Mouse (Mus musculus) E14TG2a.4 (cell line): Measurements from ENCODE around the gene Scrg1.

Source experiments
- H3K27me3 ChIP-seq: 2 replicates; pipeline ENCODE4 v1.6.1; 2014; ENCODE audit warnings: low read length, control low read depth; ENCODE audit not compliant: insufficient read depth
- H3K36me3 ChIP-seq: 2 replicates; pipeline ENCODE4 v1.6.1; 2014; ENCODE audit warnings: low read length, control low read depth; ENCODE audit not compliant: insufficient read depth
- H3K4me1 ChIP-seq: replicated peaks from 2 replicates; pipeline ENCODE4 v1.6.1; 2014; ENCODE audit warnings: low read depth, low read length, control low read depth
- H3K4me3 ChIP-seq: replicated peaks from 2 replicates; pipeline ENCODE4 v1.5.1; 2014; ENCODE audit warnings: mild to moderate bottlenecking, low read length
- H3K9me3 ChIP-seq: 2 replicates; pipeline ENCODE4 v1.6.1; 2014; ENCODE audit warnings: low read length, control low read depth
- CTCF ChIP-seq: conservative IDR thresholded peaks from 2 replicates; pipeline ENCODE4 v1.5.1; 2014; ENCODE audit warnings: low read length
- NANOG ChIP-seq: IDR thresholded peaks from 2 replicates; pipeline ENCODE4 v1.6.1; 2014; ENCODE audit warnings: borderline replicate concordance, low read length, mixed read lengths
- POU5F1 ChIP-seq: IDR thresholded peaks from 2 replicates; pipeline ENCODE4 v1.6.1; 2014; ENCODE audit warnings: low read length, borderline replicate concordance

Scrg1 gene

DNA sequence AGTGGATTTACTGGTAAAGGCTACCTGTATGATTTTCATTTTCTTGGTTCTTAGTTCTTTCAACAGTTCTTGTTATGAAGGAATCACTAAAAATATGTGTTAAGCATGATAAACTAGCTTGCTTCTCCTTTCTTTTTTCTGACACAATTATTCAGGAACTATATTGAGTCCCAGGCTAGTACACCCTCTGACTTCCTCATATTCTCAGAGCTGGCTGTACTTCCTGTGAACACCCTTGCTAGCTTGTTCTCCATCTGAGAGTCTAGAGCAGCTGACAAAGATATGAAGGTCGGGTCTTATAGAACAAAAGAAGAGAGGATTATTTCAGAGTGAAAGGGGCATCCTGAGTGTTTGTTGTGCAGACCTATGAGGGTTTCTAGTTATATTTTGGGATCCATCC is 7.1 kb downstream of the Scrg1 start:
- no peak overlapping the region for H3K4me3 ChIP-seq
- H3K27me3 ChIP-seq: no peaks in the 10 kb centered on the region
- H3K36me3 ChIP-seq: no peaks in the 10 kb centered on the region
- TF ChIP-seq NANOG: no peak
- TF ChIP-seq POU5F1: no peak
- no peak for TF ChIP-seq CTCF
- H3K4me1 ChIP-seq: 0 out of 2 replicates have a peak, but pooled peaks cover 2% of the 10 kb centered on the region
- H3K9me3 ChIP-seq: no peaks in the 10 kb centered on the region

- Histone ChIP-seq H3K36me3 (no peaks in the 10 kb centered on the region), H3K4me3 (no peak overlapping the region), H3K4me1 (0 out of 2 replicates have a peak, but pooled peaks cover 2% of the 10 kb centered on the region), H3K9me3 (no peaks in the 10 kb centered on the region), H3K27me3 (no peaks in the 10 kb centered on the region)
- no peak for TF ChIP-seq POU5F1
- TF ChIP-seq NANOG: no peak
- no peak for TF ChIP-seq CTCF
Observed at GRCm38 (mm10) chr8:57463757-57464156, 8.0 kb downstream of the Scrg1 start.

DNA sequence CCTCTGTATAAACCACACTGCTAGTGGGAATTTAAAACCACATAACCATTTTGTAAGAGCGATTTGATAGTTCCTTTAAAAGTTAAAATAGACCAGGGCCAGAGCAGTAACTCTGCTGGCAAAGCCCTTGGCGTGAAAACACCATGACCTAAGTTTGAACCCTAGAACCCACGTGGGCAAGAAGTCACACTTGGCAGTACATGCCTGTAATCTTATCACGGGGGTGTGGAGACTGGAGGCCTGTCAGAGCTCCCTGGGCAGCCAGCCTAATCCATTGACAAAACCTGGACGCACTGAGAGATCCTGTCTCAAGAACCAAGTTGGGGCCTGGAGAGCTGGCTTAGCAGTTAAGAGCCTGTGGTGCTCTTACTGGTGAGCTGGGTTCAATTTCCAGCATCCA is 12.9 kb downstream of the Scrg1 start:
- no peak overlapping the region for H3K4me3 ChIP-seq
- no peak for TF ChIP-seq NANOG
- H3K27me3 ChIP-seq: no peaks in the 10 kb centered on the region
- no peaks in the 10 kb centered on the region for H3K36me3 ChIP-seq
- H3K9me3 ChIP-seq: no peaks in the 10 kb centered on the region
- 0 out of 2 replicates have a peak, but pooled peaks cover 2% of the 10 kb centered on the region for H3K4me1 ChIP-seq

DNA sequence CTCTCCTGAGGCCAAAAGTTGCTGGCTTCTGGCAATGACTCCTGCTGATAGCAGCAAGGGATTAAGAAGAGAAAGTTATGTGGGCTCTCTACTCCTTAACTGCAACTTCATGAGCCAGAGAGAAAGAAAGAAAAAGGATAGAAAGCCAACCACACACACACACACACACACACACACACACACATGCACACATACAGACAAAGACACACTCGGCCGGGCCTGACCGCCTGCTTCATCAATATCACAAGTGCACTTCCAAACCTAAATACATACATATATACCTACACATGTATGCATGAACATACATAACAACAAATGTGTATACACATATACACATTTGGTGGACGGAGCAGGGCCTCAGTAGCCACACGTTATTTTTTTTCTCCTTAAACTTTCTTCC is 15.1 kb downstream of the Scrg1 start:
- 0 out of 2 replicates have a peak, but pooled peaks cover 2% of the 10 kb centered on the region for H3K4me1 ChIP-seq

DNA sequence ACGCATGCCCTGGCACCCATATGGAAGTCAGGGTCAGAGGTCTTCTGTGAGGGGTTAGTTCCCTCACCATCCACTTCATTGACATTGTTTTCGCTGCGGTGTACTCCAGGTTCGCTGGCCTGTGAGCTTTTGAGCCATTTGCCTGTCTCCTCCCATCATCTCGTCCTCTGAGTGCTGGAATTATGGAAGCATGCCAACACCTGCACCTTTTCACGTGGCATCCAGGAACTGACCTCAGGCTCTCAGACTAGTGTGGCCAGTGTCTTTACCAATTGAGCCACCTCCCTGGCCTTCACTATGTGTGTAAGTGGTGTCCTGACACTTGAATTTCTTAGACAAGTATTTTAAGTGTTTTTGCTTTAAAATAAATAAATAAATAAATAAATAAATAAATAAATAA is 18.0 kb downstream of the Scrg1 start:
- Histone ChIP-seq H3K36me3 (no peaks in the 10 kb centered on the region), H3K9me3 (no peaks in the 10 kb centered on the region), H3K4me3 (no peak overlapping the region), H3K27me3 (no peaks in the 10 kb centered on the region), H3K4me1 (no peaks in the 10 kb centered on the region)
- TF ChIP-seq NANOG: no peak
- no peak for TF ChIP-seq POU5F1
- TF ChIP-seq CTCF: no peak

More for the DNA sequence above, 15.1 kb downstream of the Scrg1 start:
- Histone ChIP-seq H3K36me3 (no peaks in the 10 kb centered on the region), H3K4me3 (no peak overlapping the region), H3K9me3 (no peaks in the 10 kb centered on the region), H3K27me3 (no peaks in the 10 kb centered on the region)
- TF ChIP-seq NANOG (no peak), POU5F1 (no peak), CTCF (no peak)

GRCm38 (mm10) chr8:57478406-57478805 is 22.7 kb downstream of the Scrg1 start:
- Histone ChIP-seq H3K36me3 (peaks cover 21% of the 10 kb centered on the region), H3K4me1 (peaks cover 9% of the 10 kb centered on the region; the same call in 1 of the 2 replicates), H3K9me3 (no peaks in the 10 kb centered on the region), H3K27me3 (no peaks in the 10 kb centered on the region), H3K4me3 (no peak overlapping the region)
- TF ChIP-seq POU5F1 (no peak), CTCF (no peak), NANOG (no peak)

- Histone ChIP-seq H3K36me3 (peaks cover 30% of the 10 kb centered on the region), H3K9me3 (no peaks in the 10 kb centered on the region), H3K4me3 (no peak overlapping the region), H3K4me1 (peaks cover 9% of the 10 kb centered on the region; the same call in 1 of the 2 replicates), H3K27me3 (no peaks in the 10 kb centered on the region)
- no peak for TF ChIP-seq CTCF
- no peak for TF ChIP-seq POU5F1
- no peak for TF ChIP-seq NANOG
Observed at GRCm38 (mm10) chr8:57479700-57480099, 24.0 kb downstream of the Scrg1 start.

GRCm38 (mm10) chr8:57480606-57481005 is 24.9 kb downstream of the Scrg1 start:
- H3K36me3 ChIP-seq: peaks cover 39% of the 10 kb centered on the region
- H3K27me3 ChIP-seq: no peaks in the 10 kb centered on the region
- TF ChIP-seq NANOG (no peak), POU5F1 (no peak), CTCF (no peak)
- peaks cover 14% of the 10 kb centered on the region for H3K4me1 ChIP-seq
- no peaks in the 10 kb centered on the region for H3K9me3 ChIP-seq
- H3K4me3 ChIP-seq: no peak overlapping the region

DNA sequence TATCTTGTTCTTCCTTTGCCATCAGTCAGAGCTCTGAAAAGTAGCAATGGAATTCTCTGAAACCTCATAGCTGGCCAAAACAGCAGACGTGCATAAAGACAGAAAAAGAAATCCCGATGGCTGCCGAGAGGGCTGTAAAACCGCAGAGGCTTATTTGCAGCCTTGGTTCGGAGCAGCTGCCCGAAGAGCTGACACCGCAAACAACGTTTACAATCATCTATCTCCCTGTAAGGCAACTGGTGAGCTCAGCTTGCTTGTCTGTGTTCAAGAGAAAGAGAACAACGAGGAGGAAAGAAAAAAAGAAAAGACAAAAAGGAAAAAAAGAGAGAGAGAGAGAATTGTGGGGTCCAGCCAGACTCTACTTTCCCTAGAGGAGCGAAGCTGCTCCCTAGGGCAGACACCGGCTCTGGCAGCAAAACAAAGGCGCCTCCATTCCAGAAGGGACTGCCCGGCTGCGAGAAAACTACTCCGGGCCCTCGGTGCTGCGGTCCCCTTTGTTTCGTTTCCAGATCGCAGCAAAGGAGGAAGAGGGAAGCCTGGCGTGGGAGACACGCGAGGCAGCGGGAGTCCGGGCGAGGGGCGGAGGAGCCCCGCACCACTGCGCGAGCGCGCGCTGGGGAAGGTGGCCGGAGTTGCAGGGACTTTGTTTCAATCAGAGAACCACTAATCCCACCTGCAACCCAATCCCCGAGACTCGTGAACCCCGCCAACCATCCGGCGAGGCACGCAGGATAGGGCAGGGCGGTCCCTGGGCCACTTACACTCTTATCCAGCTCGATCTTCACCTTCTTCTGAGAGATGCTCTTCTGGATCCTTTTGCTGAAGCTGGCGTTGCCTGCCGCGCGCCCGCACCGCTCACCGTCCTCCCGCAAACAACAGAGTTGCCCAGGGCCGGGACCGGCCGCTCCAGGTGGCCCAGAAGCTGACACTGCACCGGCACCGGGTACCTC is 31.0 kb downstream of the Scrg1 start:
- peak overlapping the region; percentile 94 for H3K4me3 ChIP-seq
- H3K27me3 ChIP-seq: no peaks in the 10 kb centered on the region
- TF ChIP-seq POU5F1 (no peak), NANOG (no peak), CTCF (no peak)
- H3K9me3 ChIP-seq: no peaks in the 10 kb centered on the region
- peaks cover 31% of the 10 kb centered on the region for H3K4me1 ChIP-seq
- peaks cover 38% of the 10 kb centered on the region for H3K36me3 ChIP-seq
